Mouse (Mus musculus) ES-E14 (cell line): ENCODE measurements around the gene Ift122. TPM values are rescaled to one million over a fixed set of nuclear protein-coding genes. Genes with fewer than 3 reads are reported as not detected.

ENCODE experiments used
- DNase-seq: peaks from one replicate; pipeline ENCODE4 v3.0.0-alpha.2; 2013; ENCODE audit warnings: low read depth, low spot score
- H3K27ac ChIP-seq: 2 replicates; pipeline ENCODE4 v1.5.1; 2012; ENCODE audit warnings: low read depth, mild to moderate bottlenecking, low read length, moderate library complexity, mixed read lengths; ENCODE audit not compliant: poor library complexity, insufficient read depth, severe bottlenecking
- H3K36me3 ChIP-seq: 2 replicates; pipeline ENCODE4 v1.6.1; 2012; ENCODE audit warnings: mild to moderate bottlenecking, low read length, moderate library complexity, mixed read lengths; ENCODE audit not compliant: control insufficient read depth, poor library complexity, insufficient read depth, severe bottlenecking
- H3K4me1 ChIP-seq, 2 experiments: fragments of 150-350 bp in 1 of 2; sonication (generic) in 1 of 2; 2 replicates each; pipeline ENCODE4 v1.6.1; 2012; ENCODE audit warnings: low read length in 2 of 2, mild to moderate bottlenecking in 1 of 2, mixed read lengths in 1 of 2; ENCODE audit not compliant: control insufficient read depth in 2 of 2, insufficient read depth in 2 of 2, poor library complexity in 1 of 2
- H3K4me3 ChIP-seq, 2 experiments: fragments of 150-350 bp in 1 of 2; sonication (generic) in 1 of 2; 2 replicates each; pipeline ENCODE4 v1.5.1; 2012; ENCODE audit warnings: low read length in 2 of 2, low read depth in 1 of 2, mild to moderate bottlenecking in 1 of 2, mixed read lengths in 1 of 2; ENCODE audit not compliant: insufficient read depth in 1 of 2, poor library complexity in 1 of 2, severe bottlenecking in 1 of 2
- H3K9ac ChIP-seq: 2 replicates; pipeline ENCODE4 v1.6.1; 2012; ENCODE audit warnings: low read depth, mild to moderate bottlenecking, low read length, mixed read lengths; ENCODE audit not compliant: poor library complexity, insufficient read depth, severe bottlenecking
- H3K9me3 ChIP-seq: fragments of 150-350 bp; sonication (generic); 2 replicates; pipeline ENCODE4 v1.6.1; 2012; ENCODE audit warnings: low read depth, mild to moderate bottlenecking, low read length; ENCODE audit not compliant: control insufficient read depth, insufficient read depth
- CHD2 ChIP-seq: IDR thresholded peaks from 2 replicates; pipeline ENCODE4 v1.6.1; 2014; ENCODE audit warnings: mild to moderate bottlenecking, low read depth, low read length, inconsistent platforms
- HCFC1 ChIP-seq: IDR thresholded peaks from 2 replicates; pipeline ENCODE4 v1.6.1; 2012; ENCODE audit warnings: low read length, inconsistent platforms, borderline replicate concordance; ENCODE audit not compliant: insufficient read depth
- MAFK ChIP-seq: IDR thresholded peaks from 2 replicates; pipeline ENCODE4 v1.6.1; 2014; ENCODE audit warnings: mild to moderate bottlenecking, low read depth, low read length, inconsistent platforms; ENCODE audit not compliant: insufficient read depth
- ZC3H11A ChIP-seq: IDR thresholded peaks from 2 replicates; pipeline ENCODE4 v1.6.1; 2012; ENCODE audit warnings: low read depth, mild to moderate bottlenecking, inconsistent platforms, low read length, borderline replicate concordance
- ZNF384 ChIP-seq: IDR thresholded peaks from 2 replicates; pipeline ENCODE4 v1.6.1; 2012; ENCODE audit warnings: low read depth, low read length, inconsistent platforms
- in situ Hi-C, 2 experiments: fragments of 600-800 bp; cut with MboI; formaldehyde crosslinking; loops; one replicate each; pipeline ENCODE4 v1.15.1; 2025; ENCODE audit warnings: low sequenced_read_pairs in 2 of 2, inconsistent platforms in 1 of 2; ENCODE audit not compliant: unreplicated experiment in 2 of 2
- total RNA-seq: library from RNA; depleted of rRNA; stranded (reverse); fragments of 300-350 nt; gene quantifications from 2 replicates; pipeline ENCODE4 v1.2.3, GENCODE M21; 2012

Ift122 gene
- total RNA-seq, 1 experiment: 8.5 TPM

GRCm38 (mm10) chr6:115854432-115854831, 1.2 kb downstream of the Ift122 start:
- no peak overlapping the region for H3K9ac ChIP-seq
- peak overlapping the region in 1 of 2 experiments; percentile 48; a peak in 1 of 4 replicates for H3K4me3 ChIP-seq
- H3K4me1 ChIP-seq: no peaks in the 10 kb centered on the region
- TF ChIP-seq CHD2 (no peak), ZNF384 (no peak)
- no peaks in the 10 kb centered on the region for H3K9me3 ChIP-seq
- H3K36me3 ChIP-seq: peaks cover 1% of the 10 kb centered on the region; the same call in 1 of the 2 replicates
- H3K27ac ChIP-seq: no peak overlapping the region
- no peak for DNase-seq
- in situ Hi-C loops: no loop called here

DNA sequence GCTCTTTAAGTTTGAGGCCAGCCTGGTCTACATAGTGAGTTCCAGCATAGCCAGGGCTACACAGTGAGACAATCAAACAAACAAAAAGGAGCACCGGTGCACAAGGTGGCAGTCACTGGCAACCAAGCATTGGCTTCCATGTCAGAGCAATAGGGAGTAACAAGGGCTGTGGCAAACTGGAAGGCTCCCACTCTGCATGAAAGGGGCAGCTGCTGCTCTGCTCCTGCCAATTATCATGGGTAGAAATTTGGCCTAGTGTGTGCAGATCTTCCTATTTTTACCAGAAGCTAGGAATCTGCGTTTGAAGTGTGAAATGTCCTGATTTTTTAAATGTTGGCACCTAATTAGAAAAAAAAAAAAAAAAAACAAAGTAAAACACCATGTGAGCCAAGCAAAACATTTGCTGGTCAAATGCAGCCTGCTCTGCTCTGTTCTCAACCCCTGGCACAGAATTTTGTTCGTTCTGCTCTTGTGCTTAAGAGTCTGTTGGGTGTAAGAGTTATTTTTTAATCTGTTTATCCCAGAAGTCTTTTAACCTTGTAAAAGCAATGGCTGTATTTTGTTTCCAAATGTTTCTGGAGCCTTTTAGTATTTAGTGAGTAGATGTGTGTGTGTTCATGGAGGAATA, 2.6 kb downstream of the Ift122 start:
- TF ChIP-seq CHD2: no peak
- no peak for TF ChIP-seq ZNF384
- no peak for TF ChIP-seq HCFC1
- no peak for TF ChIP-seq ZC3H11A
- no peak for TF ChIP-seq MAFK
- no peak overlapping the region for H3K9ac ChIP-seq
- no peaks in the 10 kb centered on the region for H3K36me3 ChIP-seq
- no peak for DNase-seq
- no peaks in the 10 kb centered on the region for H3K9me3 ChIP-seq
- in situ Hi-C loops: no loop called here
- no peak overlapping the region for H3K27ac ChIP-seq
- no peaks in the 10 kb centered on the region for H3K4me1 ChIP-seq
- H3K4me3 ChIP-seq: no peak overlapping the region

DNA sequence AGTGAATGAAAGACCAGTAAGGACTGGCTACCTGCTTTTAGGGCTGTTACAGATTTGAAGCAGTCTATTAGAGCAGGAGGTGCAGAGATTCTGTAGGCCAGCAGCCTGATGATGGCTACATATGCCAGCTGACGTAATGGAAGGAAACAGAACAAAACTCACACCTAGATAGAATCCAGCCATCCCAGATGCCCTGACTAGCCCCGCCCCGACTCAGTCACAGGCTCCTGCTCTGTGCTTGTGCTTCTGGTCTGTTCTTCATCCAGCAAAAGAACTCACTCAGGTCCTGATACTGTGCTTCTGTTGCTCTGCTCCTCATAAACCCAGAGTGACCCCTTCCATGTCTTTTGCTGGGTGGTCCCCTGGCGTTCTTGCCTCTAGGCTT, 3.1 kb downstream of the Ift122 start:
- in situ Hi-C loops: no loop called here
- Histone ChIP-seq H3K9ac (no peak overlapping the region), H3K36me3 (no peaks in the 10 kb centered on the region), H3K9me3 (no peaks in the 10 kb centered on the region), H3K4me3 (no peak overlapping the region), H3K27ac (no peak overlapping the region), H3K4me1 (no peaks in the 10 kb centered on the region)
- no peak for DNase-seq
- TF ChIP-seq HCFC1 (no peak), MAFK (no peak), ZNF384 (no peak), CHD2 (no peak), ZC3H11A (no peak)

DNA sequence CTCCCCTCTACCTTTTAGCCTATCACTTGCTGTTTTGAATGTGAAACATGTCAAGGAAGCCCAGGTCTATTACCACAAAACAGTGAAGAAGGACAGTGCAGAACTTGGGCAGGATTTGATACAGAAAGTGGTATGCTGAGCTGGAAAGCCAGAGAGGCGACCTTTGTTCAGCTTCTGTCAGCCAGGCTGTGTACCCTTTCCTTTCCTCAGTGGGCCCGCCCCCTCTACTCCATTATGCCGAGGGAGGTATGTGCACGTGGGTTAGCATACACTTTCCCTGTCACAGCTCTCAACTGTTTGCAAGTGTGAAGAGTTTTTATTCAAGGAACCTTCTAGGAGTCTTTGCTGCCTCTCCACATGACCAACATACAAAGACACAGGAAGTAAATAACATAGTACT, 6.0 kb downstream of the Ift122 start:
- no peaks in the 10 kb centered on the region for H3K9me3 ChIP-seq
- no peak overlapping the region for H3K27ac ChIP-seq
- no peak overlapping the region for H3K9ac ChIP-seq
- DNase-seq: no peak
- in situ Hi-C loops: no loop called here
- H3K4me1 ChIP-seq: no peaks in the 10 kb centered on the region
- no peak overlapping the region for H3K4me3 ChIP-seq
- H3K36me3 ChIP-seq: no peaks in the 10 kb centered on the region
- TF ChIP-seq CHD2 (no peak), MAFK (no peak), HCFC1 (no peak)

- no peaks in the 10 kb centered on the region for H3K4me1 ChIP-seq
Measured at GRCm38 (mm10) chr6:115860027-115860556, 6.8 kb downstream of the Ift122 start.

More at GRCm38 (mm10) chr6:115860027-115860556, 6.8 kb downstream of the Ift122 start:
- in situ Hi-C loops: no loop called here
- no peak for TF ChIP-seq CHD2
- no peak for TF ChIP-seq HCFC1
- TF ChIP-seq MAFK: no peak
- TF ChIP-seq ZNF384: no peak
- no peak for TF ChIP-seq ZC3H11A
- H3K4me3 ChIP-seq: no peak overlapping the region
- H3K36me3 ChIP-seq: no peaks in the 10 kb centered on the region
- no peak overlapping the region for H3K9ac ChIP-seq
- DNase-seq: no peak
- no peaks in the 10 kb centered on the region for H3K9me3 ChIP-seq
- H3K27ac ChIP-seq: no peak overlapping the region
